Mouse (Mus musculus) cerebellum, adult 11-12 months (tissue): Measurements from ENCODE around the gene Sik1.
"Not testable (repeated sequence)": the region's sequence is repeated elsewhere in the genome, so short reads cannot be mapped to it uniquely, and the experiment has no call there.

Experiments
- DNase-seq: peaks from one replicate; pipeline ENCODE4 v3.0.0; 2022

The Sik1 gene

DNA sequence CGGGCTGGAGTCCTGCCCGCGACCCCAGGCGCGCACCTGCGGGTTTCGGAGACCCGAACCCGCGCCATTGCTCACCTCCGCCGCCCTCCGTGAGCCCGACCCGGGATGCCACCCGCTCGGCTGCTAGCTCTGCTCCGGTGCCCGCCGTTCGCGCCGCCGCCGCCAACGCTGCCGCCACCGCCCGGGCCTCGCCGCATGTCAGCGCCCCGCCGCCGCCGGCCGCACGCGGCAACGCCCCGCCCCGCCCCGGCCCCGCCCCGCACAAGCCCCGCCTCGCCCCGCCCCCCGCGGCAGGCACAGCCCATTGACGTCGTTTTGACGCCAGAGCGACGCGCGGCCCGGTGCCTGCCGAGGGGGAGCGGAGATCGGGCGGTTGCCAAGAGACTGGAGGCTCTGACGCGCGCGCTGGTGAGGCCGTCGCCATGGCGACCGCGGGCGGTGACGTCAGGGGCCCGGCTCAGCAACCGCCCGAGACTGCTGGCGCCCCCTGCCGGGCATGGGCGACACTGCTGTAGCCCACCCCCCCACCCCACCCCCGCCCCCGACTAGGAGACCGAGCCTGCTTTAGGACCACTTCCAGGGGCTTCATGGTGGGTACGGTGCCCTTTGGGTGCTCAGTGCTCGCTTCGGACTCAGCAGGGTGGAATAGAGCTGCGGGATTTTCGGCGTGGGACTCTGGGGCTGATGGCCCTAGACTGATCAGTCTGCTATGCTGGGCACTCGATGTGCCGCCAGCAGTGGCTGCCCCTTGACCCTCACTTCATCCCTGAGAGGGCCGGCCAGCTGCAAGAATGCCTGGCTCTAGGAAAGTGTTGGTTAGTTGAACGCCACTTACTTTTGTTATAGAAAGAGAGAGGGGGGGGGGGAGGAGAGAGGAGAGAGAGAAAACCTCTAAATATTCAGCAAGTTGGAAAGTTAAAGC lies at the start of gene Sik1:
Sik1 (minus strand) TSS at position 208 of the 922 bp plus-strand sequence.
- DNase-seq = peak; percentile 95

DNA sequence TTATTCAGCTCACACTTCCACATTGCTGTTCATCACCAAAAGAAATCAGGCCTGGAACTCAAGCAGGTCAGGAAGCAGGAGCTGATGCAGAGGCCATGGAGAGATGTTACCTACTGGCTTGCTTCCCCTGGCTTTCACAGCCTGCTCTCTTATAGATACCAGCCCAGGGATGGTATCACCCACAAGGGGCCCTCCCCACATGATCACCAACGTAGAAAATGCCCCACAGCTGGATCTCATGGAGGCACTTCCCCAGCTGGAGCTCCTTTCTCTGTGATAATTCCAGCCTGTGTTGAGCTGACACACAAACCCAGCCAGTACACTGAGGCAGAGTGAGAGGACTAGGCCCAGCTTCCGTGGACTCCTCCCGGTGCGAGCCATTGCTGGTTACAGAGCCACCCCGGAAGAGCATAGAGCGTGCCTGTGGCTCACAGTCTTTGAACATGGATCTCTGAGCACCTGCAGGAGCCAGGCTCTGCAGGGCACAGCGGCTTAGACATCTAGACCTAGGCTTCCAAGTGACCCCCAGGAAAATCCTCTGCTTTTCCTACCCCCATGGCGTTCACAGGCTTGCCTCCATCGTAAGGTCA lies 49.7 kb upstream of the Sik1 start:
- no peak for DNase-seq

- DNase-seq = no peak
These were observed 48.4 kb upstream of the Sik1 start for GRCm38 (mm10) chr17:31904036-31904435.

DNA sequence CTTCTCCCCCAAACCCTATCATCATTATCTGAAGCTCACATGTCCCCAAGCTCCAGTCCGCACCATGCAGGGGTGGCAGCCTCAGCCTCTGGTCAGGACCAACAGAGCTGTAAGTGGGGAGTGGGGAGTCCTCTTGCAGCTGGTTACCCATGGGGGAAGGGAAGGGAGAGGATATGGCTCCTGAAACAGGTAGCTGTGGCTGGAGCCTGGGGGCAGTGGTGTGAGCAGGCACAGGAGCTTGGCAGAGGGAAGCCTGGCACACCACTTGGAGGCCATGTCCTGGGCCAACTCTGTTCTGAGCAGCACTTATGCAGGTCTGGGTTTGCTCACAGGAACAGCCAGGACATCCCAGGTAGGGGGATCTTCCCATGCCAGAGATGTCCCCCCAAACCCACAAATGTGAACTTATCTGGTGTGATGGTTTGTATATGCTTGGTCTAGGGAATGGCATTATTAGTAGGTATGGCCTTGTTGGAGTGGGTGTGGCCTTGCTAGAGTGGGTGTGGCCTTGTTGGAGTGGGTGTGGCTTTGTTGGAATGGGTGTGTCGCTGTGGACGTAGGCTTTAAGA lies 47.1 kb upstream of the Sik1 start:
- no peak for DNase-seq

DNA sequence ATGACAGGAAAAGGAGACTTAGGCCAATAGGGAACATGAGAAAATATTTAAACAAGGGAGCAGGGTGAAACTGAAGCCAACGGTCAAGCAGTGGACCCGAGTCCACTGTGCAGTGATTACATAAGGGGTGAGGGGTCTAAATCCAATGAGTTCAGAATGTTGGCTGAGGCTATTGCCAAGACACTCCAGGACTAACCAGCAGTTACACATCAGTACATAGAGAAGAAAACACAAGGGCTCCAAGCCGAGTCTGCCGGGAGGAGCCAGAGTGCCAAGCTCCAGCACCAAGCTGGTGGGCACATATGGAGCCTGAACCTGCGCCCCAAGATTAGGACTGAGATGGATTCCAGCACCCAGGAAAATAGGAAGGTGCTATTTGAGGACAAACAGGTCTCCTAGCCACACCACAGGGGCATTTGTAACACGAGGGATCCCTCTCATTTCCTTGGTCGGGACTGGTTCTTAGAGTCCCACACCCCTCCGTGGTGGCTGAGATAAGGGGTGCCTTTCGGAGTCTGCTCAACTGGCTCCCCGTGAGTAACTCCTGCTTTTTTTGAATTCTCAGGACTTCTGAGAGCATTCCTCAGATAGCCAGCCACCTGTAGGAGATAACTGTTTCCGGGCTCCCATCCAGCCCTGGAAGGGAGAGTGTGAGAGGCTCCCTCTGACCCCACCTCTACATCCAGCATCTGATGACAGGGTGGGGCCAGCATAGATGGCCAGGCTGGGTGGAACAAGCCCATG lies 46.0 kb upstream of the Sik1 start:
- DNase-seq = no peak

- DNase-seq = no peak
These were observed 43.3 kb upstream of the Sik1 start for GRCm38 (mm10) chr17:31898941-31899340.

- DNase-seq = no peak
These were observed 41.7 kb upstream of the Sik1 start for GRCm38 (mm10) chr17:31897186-31897793.

GRCm38 (mm10) chr17:31896751-31897150 lies 41.1 kb upstream of the Sik1 start:
- no peak for DNase-seq

DNA sequence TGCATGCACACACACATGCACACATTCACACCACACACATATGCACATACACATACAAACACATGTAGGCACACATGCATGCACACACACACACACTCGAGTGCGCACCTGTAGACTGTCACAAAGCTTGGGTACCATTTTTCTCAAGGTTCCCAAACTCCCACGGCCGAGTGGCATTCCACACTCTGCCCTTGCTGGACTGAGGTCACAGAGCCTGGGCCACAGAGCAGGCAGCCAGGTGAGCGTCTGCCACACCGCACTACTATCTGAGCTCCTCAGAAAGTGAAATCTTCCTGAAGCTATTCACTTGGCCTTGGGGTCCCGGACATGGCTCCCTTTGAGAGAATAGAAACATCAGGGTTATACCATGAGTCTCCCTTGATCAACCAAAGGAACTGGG lies 40.7 kb upstream of the Sik1 start:
- no peak for DNase-seq

DNA sequence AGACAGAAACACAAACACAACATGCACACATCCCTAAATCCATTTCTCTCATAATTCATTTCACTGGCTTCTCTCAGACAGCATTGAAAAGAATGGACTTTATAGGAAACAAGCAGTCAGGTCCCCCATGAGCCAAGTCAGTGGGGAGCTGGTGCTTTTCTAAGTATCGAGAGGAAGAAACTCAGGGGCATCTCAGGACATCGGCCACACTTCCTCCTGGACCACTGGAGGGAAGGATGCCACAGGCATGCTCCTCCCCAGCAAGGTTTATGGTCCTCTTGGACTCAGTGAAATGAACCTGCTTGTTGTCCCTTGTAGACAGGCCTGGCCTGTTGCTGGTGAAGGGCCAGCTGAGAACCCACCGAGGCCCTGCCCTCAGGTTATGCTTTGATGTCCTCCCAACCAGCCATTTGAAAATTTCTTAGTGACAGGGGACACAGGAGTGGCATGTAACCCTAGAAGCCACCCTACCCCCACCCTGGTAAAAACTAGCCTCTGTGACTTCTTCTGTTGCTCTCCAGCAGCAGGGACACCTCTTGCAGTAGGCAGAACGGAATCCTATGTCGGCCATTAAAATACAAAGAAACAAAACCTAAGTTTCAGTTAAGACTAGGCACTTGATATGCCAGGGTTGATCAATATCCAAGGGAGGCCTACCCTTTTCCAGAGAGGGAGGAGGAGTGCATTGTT lies 37.9 kb upstream of the Sik1 start:
- no peak for DNase-seq

- no peak for DNase-seq
These were observed 37.1 kb upstream of the Sik1 start for GRCm38 (mm10) chr17:31892750-31893149.

DNA sequence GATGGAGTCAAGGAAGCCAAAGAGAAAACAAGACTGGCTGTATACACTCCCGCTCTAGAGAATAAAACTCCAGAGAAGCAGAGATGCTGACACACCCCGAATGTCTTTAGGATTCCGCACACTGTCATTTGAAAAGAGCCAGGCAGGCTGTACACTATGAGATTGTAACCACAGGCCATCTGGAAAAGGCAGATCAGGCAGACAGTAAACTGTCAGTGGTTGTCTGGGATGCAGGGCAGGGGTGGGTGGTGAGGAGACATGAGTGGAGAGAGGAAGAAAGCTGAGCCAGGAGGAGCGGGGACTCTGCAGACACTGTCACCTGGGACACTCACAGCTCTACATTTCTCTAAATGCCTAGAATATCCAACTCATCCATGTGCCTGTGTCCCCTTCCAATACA lies 36.3 kb upstream of the Sik1 start:
- DNase-seq = no peak

DNA sequence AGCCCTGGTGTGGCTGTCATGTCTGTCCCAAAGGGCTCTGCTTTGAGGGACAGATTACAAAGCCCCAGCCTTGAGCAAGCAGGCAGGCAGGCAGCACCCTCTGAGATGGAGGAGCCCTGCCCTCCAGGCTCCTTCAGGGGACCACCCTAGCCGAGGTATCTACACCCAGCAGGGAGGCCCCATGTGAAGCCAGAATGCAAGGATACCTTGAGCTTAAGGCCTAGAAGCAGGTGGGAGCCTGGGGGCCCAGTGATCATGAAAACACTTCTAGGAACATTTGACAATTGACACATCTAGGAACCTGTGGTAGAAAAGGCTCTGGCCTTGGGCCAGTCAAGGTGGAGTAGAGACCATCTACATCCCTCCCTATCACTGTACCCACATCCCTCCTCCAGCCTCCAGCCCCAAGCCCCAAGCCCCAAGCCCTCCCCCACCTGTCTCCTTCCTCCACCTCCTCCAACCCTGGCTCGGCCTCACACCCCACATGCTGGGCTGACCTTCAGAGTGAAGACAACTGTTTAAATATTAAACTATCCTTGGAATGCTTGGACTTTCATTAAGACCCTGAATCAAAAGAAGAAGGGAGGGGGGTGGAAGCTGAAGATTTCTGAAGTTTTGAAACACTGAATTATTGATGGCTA lies 34.8 kb upstream of the Sik1 start:
- no peak for DNase-seq

DNA sequence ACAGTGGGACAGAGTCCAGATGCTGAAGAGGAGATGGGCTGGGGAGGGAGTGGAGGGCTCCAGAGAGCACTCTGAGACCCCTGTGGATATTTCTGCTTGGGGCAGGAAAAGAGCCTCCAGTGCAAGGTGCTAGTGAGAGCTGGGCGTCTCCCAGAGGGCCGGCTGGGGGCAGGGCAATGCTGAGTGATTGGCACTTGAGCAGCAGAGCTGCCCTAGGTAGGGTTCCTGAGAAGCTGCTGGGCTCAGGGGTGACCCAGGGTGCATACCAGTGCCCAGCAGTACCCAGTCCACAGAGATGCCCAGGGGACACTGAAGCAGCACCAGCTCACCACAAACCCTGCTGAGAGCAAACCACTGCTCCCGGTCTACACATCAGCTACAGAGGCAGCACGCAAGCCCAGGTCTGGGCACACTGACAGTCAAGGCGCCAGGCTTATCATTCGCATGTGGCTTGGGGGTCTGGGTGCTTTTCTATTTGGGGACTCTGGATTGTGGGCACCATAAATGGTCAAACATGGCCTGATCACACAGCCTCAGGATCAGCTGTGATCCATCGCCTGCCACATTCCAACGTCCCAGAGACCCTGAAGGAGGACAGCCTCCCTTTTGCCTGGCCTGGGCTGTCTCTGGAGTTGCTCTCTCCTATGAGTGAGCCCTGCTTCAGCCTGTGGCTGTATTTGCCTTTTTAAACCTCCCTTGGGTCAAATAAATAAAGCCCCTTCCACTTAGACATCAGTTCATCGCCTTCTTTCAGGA lies 34.0 kb upstream of the Sik1 start:
- DNase-seq = no peak

DNA sequence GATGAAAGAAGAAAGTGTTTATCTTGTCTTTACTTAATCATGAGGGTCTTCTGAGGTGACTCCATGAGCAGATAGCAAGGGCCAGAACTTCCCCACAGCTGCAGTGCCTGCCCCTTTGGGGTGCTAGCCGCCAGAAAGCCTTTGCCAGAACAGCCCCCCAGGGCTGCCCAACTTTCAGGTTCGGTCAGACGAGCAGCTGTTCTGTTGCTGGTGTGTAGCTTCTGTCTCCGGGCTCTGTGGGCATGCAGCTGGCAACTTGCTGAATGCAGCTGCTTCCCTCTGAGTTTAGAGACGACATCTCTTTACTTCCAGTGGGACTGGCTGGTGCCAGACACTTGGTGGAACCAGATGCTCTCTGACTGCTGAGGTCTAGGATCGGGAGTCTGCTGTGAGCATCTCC lies 32.9 kb upstream of the Sik1 start:
- no peak for DNase-seq

DNA sequence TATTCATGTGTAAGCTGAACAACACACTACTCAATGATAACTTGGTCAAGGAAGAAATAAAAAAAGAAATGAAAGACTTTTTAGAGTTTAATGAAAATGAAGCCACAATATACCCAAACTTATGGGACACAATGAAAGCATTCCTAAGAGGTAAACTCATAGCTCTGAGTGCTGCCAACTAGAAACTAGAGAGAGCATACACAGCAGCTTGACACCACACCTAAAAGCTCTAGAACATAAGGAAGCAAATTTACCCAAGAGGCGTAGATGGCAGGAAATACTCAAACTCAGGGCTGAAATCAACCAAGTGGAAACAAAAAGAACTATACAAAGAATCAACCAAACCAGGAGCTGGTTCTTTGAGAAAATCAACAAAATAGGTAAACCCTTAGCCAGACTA lies 29.1 kb upstream of the Sik1 start:
- not testable (repeated sequence) for DNase-seq

- DNase-seq = no peak
These were observed 23.8 kb upstream of the Sik1 start for GRCm38 (mm10) chr17:31879406-31879805.

- no peak for DNase-seq
These were observed 22.1 kb upstream of the Sik1 start for GRCm38 (mm10) chr17:31877650-31878141.

DNA sequence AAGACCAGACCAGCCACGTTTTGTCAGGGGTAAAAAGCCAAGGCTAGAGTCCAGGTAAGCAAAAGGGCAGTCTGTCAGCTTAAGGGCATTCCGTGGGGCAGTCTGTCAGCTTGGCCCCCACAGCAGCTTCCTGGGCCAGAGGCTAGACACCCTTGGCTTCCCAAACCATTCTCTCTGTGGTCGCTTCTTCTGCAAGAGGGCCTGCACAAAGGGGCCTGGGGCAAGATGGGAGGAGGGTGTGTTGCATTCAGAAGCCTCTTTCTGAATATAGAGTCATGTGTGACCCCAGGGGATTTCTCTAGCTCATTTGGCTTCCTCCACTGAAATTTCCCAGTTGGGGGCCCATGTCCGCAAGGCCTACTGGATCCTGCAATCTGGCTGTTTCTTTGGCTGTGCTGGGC lies 21.6 kb upstream of the Sik1 start:
- no peak for DNase-seq

DNA sequence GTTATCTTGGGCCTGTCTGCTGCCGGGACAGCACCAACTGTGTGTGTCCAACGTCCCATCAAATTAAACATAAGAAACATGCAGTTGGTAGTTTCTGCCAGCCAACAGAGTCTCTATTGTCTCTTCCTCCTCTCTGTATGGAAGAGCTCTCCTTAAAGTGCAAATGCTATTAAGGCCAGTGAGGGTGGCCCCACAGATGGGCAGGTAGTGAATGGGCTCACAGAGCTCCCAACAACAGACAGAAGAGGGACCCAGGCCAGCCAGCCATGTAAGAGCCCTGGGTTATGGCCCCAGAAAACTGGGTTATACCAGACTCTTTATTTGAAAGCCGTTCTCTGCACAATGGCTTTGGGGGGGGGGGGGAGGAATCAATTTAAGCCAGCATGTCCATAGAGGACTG lies 21.2 kb upstream of the Sik1 start:
- DNase-seq = no peak
